Mouse (Mus musculus): ENCODE results near the gene Prrx2. TPM values are rescaled to one million over a fixed set of nuclear protein-coding genes. Genes with fewer than 3 reads are reported as not detected.
A peak's percentile ranks its signal among the peaks of the same experiment; 100 is the strongest.

Gene Prrx2
- total and polyA plus RNA-seq, 2 experiments from 2014 or later = 4.4 to 5.1 TPM

DNA sequence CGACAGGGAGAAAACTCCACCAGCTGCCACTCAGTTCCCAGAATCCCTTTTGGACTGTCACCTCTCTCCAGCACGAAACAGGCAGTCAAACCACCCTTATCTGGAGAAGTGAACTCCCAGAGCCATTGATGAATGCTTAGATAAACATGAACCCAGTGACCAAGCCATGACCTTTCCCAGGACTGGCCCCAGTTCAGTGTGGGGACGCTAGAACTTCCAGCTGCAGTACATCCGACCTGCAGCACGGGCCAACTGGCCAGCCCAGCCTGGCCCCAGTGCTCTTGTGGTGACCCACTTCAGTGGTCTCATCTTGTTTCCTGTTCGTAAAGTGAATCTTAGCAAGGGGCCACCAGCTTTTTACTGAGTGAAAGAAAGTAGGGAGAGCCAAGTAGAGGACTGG, 58.6 kb downstream of the Prrx2 start:
- no peak for TF ChIP-seq CTCF (IDR thresholded peaks at IDR 0.05)
- no peaks in the 10 kb centered on the region for H3K36me3 ChIP-seq (ENCODE audit: insufficient read depth, low read length)
- ATAC-seq (ENCODE audit: low FRiP score) (no peak), DNase-seq (ENCODE audit: low spot score) (no peak)
- no peak overlapping the region for H3K4me3 ChIP-seq (ENCODE audit: low read depth, low read length)
- H3K27me3 ChIP-seq (ENCODE audit: insufficient read depth, low read length) = no peaks in the 10 kb centered on the region
- no peak overlapping the region for H3K4me2 ChIP-seq (ENCODE audit: low read depth, low read length, poor library complexity, severe bottlenecking)
- H3K4me1 ChIP-seq (ENCODE audit: insufficient read depth, low read length) = no peaks in the 10 kb centered on the region
- H3K27ac ChIP-seq (ENCODE audit: low read depth, low read length) = no peak overlapping the region
- no peaks in the 10 kb centered on the region for H3K9me3 ChIP-seq (ENCODE audit: low read length)
- H3K9ac ChIP-seq (replicated peaks; ENCODE audit: low read length, poor library complexity, severe bottlenecking) = no peak overlapping the region
- WGBS = 56% methylated on average over 6 of the region's 6 CpGs

DNA sequence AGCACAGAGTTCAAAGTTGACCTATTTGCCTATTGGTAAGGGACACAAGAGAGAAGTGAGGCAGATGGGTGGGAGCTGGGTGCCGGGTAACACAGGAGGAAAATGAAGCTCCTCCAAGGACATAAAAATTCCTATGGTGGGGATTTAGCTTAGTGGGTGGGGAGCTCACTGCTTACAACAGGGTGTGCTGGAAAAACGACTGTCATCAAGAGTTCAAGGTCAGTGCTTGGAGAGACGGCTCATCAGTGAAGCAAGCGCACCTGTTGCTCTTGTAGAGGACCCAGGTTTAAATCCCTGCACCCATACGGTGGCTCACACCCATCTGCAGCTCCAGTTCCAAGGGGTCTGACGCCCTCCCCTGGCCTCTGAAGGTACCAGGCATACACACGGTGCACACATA, 59.2 kb downstream of the Prrx2 start:
- Histone ChIP-seq H3K27ac (ENCODE audit: low read depth, low read length) (no peak overlapping the region), H3K36me3 (ENCODE audit: insufficient read depth, low read length) (no peaks in the 10 kb centered on the region), H3K27me3 (ENCODE audit: insufficient read depth, low read length) (no peaks in the 10 kb centered on the region), H3K9me3 (ENCODE audit: low read length) (no peaks in the 10 kb centered on the region), H3K9ac (replicated peaks; ENCODE audit: low read length, poor library complexity, severe bottlenecking) (no peak overlapping the region), H3K4me3 (ENCODE audit: low read depth, low read length) (no peak overlapping the region), H3K4me1 (ENCODE audit: insufficient read depth, low read length) (no peaks in the 10 kb centered on the region), H3K4me2 (ENCODE audit: low read depth, low read length, poor library complexity, severe bottlenecking) (no peak overlapping the region)
- TF ChIP-seq CTCF (IDR thresholded peaks at IDR 0.05) = no peak
- 90% methylated on average over 7 of the region's 7 CpGs for WGBS
- no peak for DNase-seq (ENCODE audit: low spot score)
- no peak for ATAC-seq (ENCODE audit: low FRiP score)

GRCm38 (mm10) chr2:30897291-30897690, 62.5 kb downstream of the Prrx2 start:
- WGBS = 50% methylated on average over 6 of the region's 6 CpGs
- no peak for ATAC-seq (ENCODE audit: low FRiP score)
- DNase-seq (ENCODE audit: low spot score) = no peak

GRCm38 (mm10) chr2:30899397-30900069, 64.8 kb downstream of the Prrx2 start:
- no peaks in the 10 kb centered on the region for H3K9me3 ChIP-seq (ENCODE audit: low read length)
- H3K9ac ChIP-seq (replicated peaks; ENCODE audit: low read length, poor library complexity, severe bottlenecking) = no peak overlapping the region
- no peaks in the 10 kb centered on the region for H3K36me3 ChIP-seq (ENCODE audit: insufficient read depth, low read length)
- DNase-seq (ENCODE audit: low spot score) (no peak), ATAC-seq (ENCODE audit: low FRiP score) (no peak)
- H3K4me2 ChIP-seq (ENCODE audit: low read depth, low read length, poor library complexity, severe bottlenecking) = no peak overlapping the region
- no peak for TF ChIP-seq CTCF (IDR thresholded peaks at IDR 0.05)
- H3K4me1 ChIP-seq (ENCODE audit: insufficient read depth, low read length) = peaks cover 5% of the 10 kb centered on the region
- 88% methylated on average over 14 of the region's 14 CpGs for WGBS
- H3K27me3 ChIP-seq (ENCODE audit: insufficient read depth, low read length) = no peaks in the 10 kb centered on the region
- H3K4me3 ChIP-seq (ENCODE audit: low read depth, low read length) = no peak overlapping the region
- no peak overlapping the region for H3K27ac ChIP-seq (ENCODE audit: low read depth, low read length)

More at GRCm38 (mm10) chr2:30897291-30897690, 62.5 kb downstream of the Prrx2 start:
- Histone ChIP-seq H3K27ac (ENCODE audit: low read depth, low read length) (no peak overlapping the region), H3K9me3 (ENCODE audit: low read length) (no peaks in the 10 kb centered on the region), H3K4me3 (ENCODE audit: low read depth, low read length) (no peak overlapping the region), H3K4me1 (ENCODE audit: insufficient read depth, low read length) (no peaks in the 10 kb centered on the region), H3K27me3 (ENCODE audit: insufficient read depth, low read length) (no peaks in the 10 kb centered on the region), H3K36me3 (ENCODE audit: insufficient read depth, low read length) (no peaks in the 10 kb centered on the region), H3K4me2 (ENCODE audit: low read depth, low read length, poor library complexity, severe bottlenecking) (no peak overlapping the region), H3K9ac (replicated peaks; ENCODE audit: low read length, poor library complexity, severe bottlenecking) (no peak overlapping the region)
- TF ChIP-seq CTCF (IDR thresholded peaks at IDR 0.05) = no peak

GRCm38 (mm10) chr2:30901646-30902160, 66.9 kb downstream of the Prrx2 start:
- no peak overlapping the region for H3K4me3 ChIP-seq (ENCODE audit: low read depth, low read length)
- H3K27ac ChIP-seq (ENCODE audit: low read depth, low read length) = no peak overlapping the region
- DNase-seq (ENCODE audit: low spot score) = no peak
- no peaks in the 10 kb centered on the region for H3K9me3 ChIP-seq (ENCODE audit: low read length)
- TF ChIP-seq CTCF (IDR thresholded peaks at IDR 0.05) = no peak
- no peak for ATAC-seq (ENCODE audit: low FRiP score)
- no peaks in the 10 kb centered on the region for H3K27me3 ChIP-seq (ENCODE audit: insufficient read depth, low read length)
- WGBS = 67% methylated on average over 6 of the region's 6 CpGs
- H3K36me3 ChIP-seq (ENCODE audit: insufficient read depth, low read length) = no peaks in the 10 kb centered on the region
- H3K4me2 ChIP-seq (ENCODE audit: low read depth, low read length, poor library complexity, severe bottlenecking) = 0 out of 2 replicates have a peak overlapping the region, but pooled peaks have one; percentile 61
- H3K4me1 ChIP-seq (ENCODE audit: insufficient read depth, low read length) = peaks cover 5% of the 10 kb centered on the region
- no peak overlapping the region for H3K9ac ChIP-seq (replicated peaks; ENCODE audit: low read length, poor library complexity, severe bottlenecking)

- Histone ChIP-seq H3K4me3 (ENCODE audit: low read depth, low read length) (peak overlapping the region; percentile 39), H3K9me3 (ENCODE audit: low read length) (no peaks in the 10 kb centered on the region), H3K27ac (ENCODE audit: low read depth, low read length) (no peak overlapping the region), H3K4me2 (ENCODE audit: low read depth, low read length, poor library complexity, severe bottlenecking) (peak overlapping the region; percentile 61), H3K9ac (replicated peaks; ENCODE audit: low read length, poor library complexity, severe bottlenecking) (peak overlapping the region; percentile 55; the same call in 1 of the 2 replicates), H3K36me3 (ENCODE audit: insufficient read depth, low read length) (no peaks in the 10 kb centered on the region), H3K4me1 (ENCODE audit: insufficient read depth, low read length) (peaks cover 5% of the 10 kb centered on the region), H3K27me3 (ENCODE audit: insufficient read depth, low read length) (no peaks in the 10 kb centered on the region)
- no peak for DNase-seq (ENCODE audit: low spot score)
- no peak for ATAC-seq (ENCODE audit: low FRiP score)
- WGBS = 47% methylated on average over 8 of the region's 8 CpGs
- no peak for TF ChIP-seq CTCF (IDR thresholded peaks at IDR 0.05)
Observed at GRCm38 (mm10) chr2:30902256-30902655, 67.5 kb downstream of the Prrx2 start.

Data from midbrain, postnatal 0 days (tissue).